Mouse (Mus musculus): ENCODE data around the gene Hist1h1d. TPM values are rescaled to one million over a fixed set of nuclear protein-coding genes. Genes with fewer than 3 reads are reported as not detected.
A peak's percentile ranks its signal among the peaks of the same experiment; 100 is the strongest.

Gene Hist1h1d
- polyA plus RNA-seq, 1 experiment from 2014 or later = 0.51 TPM

DNA sequence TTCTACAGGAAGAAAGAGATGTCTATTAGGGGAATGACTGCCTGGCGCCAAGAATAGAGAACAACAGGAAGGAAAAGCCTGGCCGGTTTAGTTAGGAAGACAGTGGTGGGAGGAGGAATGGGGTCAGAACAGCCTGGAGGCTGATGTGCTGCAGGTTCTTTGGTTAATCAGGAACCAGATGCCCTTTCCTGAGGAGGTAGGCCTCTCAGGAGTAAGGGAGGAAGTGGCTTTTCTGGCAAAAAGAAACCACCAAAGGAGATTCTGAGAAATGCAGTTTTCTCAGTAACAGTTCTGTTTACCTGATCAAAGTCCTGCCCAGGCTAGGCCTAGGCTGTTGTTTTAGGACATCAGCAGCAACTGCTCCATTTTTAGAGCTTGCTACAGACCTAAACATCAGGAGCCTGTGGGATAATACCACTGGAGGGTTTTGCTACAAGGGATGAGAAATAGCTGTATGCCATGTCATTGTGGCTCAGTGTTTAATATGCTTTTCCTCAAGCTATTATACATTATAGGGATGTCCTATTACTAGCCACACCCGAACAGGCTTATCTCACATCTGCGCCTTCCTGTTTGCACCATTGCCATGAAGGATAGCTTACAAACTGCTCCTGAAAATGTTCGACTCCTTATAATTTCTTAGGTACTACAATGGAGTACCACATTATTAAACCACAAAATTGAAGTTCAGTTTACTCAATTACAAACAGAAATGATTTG lies 40.1 kb downstream of the Hist1h1d start:
- no peaks in the 10 kb centered on the region for H3K36me3 ChIP-seq
- 65% methylated on average over 5 of the region's 5 CpGs for WGBS
- H3K4me2 ChIP-seq = no peak overlapping the region
- no peaks in the 10 kb centered on the region for H3K27me3 ChIP-seq
- 0 out of 2 replicates have a peak, but pooled peaks cover 4% of the 10 kb centered on the region for H3K4me1 ChIP-seq
- no peak overlapping the region for H3K4me3 ChIP-seq
- H3K27ac ChIP-seq = no peak overlapping the region
- H3K9me3 ChIP-seq = no peaks in the 10 kb centered on the region
- ATAC-seq (ENCODE audit: insufficient number of reproducible peaks, low FRiP score, low TSS enrichment, low read depth) = no peak
- no peak overlapping the region for H3K9ac ChIP-seq

DNA sequence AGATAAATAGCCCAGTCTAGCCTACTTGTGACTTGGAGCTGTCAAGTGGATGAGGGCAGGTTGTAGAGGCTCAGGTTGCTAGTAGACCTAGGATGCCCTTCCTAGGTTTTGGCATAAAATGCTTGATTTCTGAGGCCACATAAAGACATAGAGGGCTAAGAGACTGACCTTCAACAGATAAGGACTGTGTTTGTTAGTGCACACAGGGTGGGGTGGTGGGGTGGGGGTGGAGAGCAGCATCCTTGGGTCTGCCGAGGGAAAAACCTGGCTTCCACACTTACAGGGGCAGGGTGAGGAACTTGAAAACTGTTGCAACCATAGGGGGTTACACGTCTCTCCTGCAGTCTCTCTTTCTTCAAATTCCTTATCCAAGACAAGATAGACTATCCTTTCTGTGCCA lies 42.1 kb downstream of the Hist1h1d start:
- WGBS = 81% methylated on average over 2 of the region's 2 CpGs
- Histone ChIP-seq H3K9ac (no peak overlapping the region), H3K4me2 (no peak overlapping the region), H3K27me3 (no peaks in the 10 kb centered on the region), H3K27ac (no peak overlapping the region), H3K9me3 (no peaks in the 10 kb centered on the region), H3K4me1 (0 out of 2 replicates have a peak, but pooled peaks cover 4% of the 10 kb centered on the region), H3K4me3 (no peak overlapping the region), H3K36me3 (no peaks in the 10 kb centered on the region)
- no peak for ATAC-seq (ENCODE audit: insufficient number of reproducible peaks, low FRiP score, low TSS enrichment, low read depth)

DNA sequence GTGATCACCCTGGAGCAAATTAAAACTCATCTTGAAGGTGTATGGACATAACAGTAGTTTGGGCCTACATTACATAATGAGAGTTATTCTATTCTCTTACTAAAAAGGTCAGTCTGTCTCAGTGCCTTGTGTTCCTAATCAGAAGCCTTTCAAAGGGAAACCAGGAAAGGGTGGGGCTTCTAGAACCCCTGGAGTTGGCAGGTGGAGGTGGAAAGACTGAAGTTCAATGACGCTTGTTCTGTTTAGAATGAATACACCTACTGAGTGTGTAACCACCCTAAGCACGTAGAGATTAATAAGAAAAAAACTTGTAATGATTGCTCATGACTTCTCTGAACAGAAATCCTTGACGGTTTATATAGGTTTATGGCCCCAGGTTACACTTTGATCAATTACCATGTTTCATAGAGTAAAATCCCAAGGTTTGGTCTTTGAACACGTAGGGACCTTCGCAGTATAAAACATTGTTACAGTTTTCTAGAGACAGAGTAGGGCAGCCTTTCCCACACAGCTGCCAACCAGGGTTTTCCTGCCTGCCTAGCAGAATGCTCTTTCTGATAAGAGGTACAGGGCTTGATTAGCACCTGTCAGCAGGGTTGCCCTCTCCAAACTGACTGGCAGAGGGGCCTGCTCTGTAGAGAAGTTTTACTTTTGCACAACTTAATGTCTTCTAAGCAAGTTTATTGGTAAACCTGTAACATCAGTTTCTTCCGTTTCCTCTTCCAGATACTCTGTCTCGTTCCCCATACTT lies 42.7 kb downstream of the Hist1h1d start:
- 0 out of 2 replicates have a peak, but pooled peaks cover 4% of the 10 kb centered on the region for H3K4me1 ChIP-seq
- H3K4me3 ChIP-seq = no peak overlapping the region
- 63% methylated on average over 7 of the region's 7 CpGs for WGBS

DNA sequence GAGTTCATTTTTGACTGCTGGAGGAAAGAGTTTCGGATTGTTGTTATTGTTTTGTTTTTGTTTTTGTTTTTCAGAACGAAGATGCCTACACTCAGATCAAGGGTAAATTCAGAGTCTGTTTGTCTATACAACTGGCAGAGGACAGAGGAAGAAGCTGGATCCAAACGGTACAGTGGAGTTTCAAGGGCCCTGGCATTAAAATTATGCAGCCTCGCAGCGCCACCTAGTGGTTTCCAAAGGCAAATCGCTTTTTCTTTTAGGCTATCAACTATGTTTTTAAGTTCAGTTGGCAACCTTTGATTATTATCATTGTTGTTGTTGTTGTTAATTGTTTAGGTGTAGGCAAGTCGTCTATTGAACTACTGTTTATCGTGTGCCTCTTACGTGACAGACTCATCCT lies 44.9 kb downstream of the Hist1h1d start:
- ATAC-seq (ENCODE audit: insufficient number of reproducible peaks, low FRiP score, low TSS enrichment, low read depth) = no peak
- 7% methylated on average over 9 of the region's 9 CpGs for WGBS
- 0 out of 2 replicates have a peak, but pooled peaks cover 3% of the 10 kb centered on the region for H3K4me1 ChIP-seq
- no peaks in the 10 kb centered on the region for H3K36me3 ChIP-seq
- H3K9me3 ChIP-seq = no peaks in the 10 kb centered on the region
- H3K9ac ChIP-seq = no peak overlapping the region
- no peaks in the 10 kb centered on the region for H3K27me3 ChIP-seq
- no peak overlapping the region for H3K4me3 ChIP-seq
- H3K27ac ChIP-seq = no peak overlapping the region
- no peak overlapping the region for H3K4me2 ChIP-seq

More for the DNA sequence above, 42.7 kb downstream of the Hist1h1d start:
- no peak for ATAC-seq (ENCODE audit: insufficient number of reproducible peaks, low FRiP score, low TSS enrichment, low read depth)
- Histone ChIP-seq H3K4me2 (no peak overlapping the region), H3K27me3 (no peaks in the 10 kb centered on the region), H3K27ac (no peak overlapping the region), H3K9me3 (no peaks in the 10 kb centered on the region), H3K9ac (no peak overlapping the region), H3K36me3 (no peaks in the 10 kb centered on the region)

DNA sequence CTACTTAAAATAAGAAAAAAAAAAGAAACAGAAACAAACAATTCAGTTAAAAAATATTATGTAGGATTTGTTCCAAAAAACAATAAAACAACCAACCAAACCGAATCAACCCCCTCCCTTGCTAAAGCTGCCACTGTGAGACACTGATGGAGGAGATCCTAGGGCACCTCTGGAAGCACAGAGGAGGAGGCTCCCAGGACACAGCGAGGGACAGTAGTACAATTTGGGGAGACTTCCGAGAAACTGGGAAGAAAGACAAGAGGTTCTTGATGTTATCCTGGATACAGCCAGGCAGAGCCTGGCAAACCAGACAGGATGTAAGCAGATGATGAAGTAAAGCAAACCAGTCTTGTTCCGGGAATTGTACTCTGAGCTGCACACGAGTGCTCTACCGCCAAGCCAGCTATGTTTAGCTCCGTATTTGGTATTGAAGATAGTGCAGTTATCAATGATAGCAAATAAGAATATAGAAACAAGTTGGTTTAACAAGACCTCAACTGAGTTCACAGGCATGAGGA lies 50.2 kb downstream of the Hist1h1d start:
- no peaks in the 10 kb centered on the region for H3K4me1 ChIP-seq
- H3K9me3 ChIP-seq = no peaks in the 10 kb centered on the region
- ATAC-seq (ENCODE audit: insufficient number of reproducible peaks, low FRiP score, low TSS enrichment, low read depth) = no peak
- no peak overlapping the region for H3K4me3 ChIP-seq
- no peak overlapping the region for H3K9ac ChIP-seq
- no peak overlapping the region for H3K27ac ChIP-seq
- H3K4me2 ChIP-seq = no peak overlapping the region
- 80% methylated on average over 7 of the region's 7 CpGs for WGBS
- no peaks in the 10 kb centered on the region for H3K27me3 ChIP-seq
- no peaks in the 10 kb centered on the region for H3K36me3 ChIP-seq

DNA sequence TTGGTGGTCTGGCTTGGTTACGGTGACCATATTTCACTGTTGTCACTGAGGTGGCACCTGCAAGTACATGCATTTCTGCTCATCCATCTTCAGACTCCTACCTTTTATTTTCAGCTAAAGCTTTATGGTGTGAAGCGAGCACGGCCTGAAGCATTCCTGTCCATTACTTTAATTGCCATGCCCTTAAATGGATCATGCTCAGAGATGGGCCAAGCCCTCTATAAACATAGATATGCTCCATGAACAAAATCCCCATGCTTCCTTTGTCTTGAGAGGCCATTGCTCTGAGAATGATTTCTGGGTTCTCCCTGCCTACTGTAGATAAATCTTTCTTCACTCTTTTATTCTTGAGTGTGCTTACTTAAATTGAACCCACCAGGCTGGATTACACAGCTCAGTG lies 51.4 kb downstream of the Hist1h1d start:
- Histone ChIP-seq H3K4me2 (no peak overlapping the region), H3K27ac (no peak overlapping the region), H3K36me3 (no peaks in the 10 kb centered on the region), H3K9ac (no peak overlapping the region), H3K4me1 (no peaks in the 10 kb centered on the region), H3K9me3 (no peaks in the 10 kb centered on the region), H3K4me3 (no peak overlapping the region), H3K27me3 (no peaks in the 10 kb centered on the region)
- no peak for ATAC-seq (ENCODE audit: insufficient number of reproducible peaks, low FRiP score, low TSS enrichment, low read depth)
- 75% methylated on average over 3 of the region's 3 CpGs for WGBS

DNA sequence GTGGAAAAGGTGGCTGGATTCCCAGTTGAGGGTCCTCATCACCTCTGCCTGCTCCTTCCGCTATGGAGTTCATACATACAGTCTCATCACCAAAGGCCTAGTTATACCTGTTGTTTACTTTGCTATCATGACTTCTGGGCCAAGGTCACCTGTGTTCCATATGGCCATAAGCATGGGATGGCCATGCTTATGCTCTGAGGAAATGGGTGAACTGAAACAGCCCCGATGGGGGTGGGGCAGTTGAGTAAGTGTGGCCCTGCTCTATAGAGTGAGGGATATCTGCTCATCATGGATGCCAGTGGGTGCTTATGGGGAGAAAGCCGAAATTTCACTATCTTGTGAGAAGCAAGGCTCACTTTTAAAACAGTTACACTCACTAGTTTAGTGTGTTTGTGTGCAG lies 52.0 kb downstream of the Hist1h1d start:
- H3K9ac ChIP-seq = no peak overlapping the region
- no peak for ATAC-seq (ENCODE audit: insufficient number of reproducible peaks, low FRiP score, low TSS enrichment, low read depth)
- WGBS = 85% methylated on average over 3 of the region's 3 CpGs
- H3K4me1 ChIP-seq = no peaks in the 10 kb centered on the region
- H3K36me3 ChIP-seq = no peaks in the 10 kb centered on the region
- no peak overlapping the region for H3K27ac ChIP-seq
- H3K4me2 ChIP-seq = no peak overlapping the region
- H3K27me3 ChIP-seq = no peaks in the 10 kb centered on the region
- H3K4me3 ChIP-seq = no peak overlapping the region
- H3K9me3 ChIP-seq = no peaks in the 10 kb centered on the region

DNA sequence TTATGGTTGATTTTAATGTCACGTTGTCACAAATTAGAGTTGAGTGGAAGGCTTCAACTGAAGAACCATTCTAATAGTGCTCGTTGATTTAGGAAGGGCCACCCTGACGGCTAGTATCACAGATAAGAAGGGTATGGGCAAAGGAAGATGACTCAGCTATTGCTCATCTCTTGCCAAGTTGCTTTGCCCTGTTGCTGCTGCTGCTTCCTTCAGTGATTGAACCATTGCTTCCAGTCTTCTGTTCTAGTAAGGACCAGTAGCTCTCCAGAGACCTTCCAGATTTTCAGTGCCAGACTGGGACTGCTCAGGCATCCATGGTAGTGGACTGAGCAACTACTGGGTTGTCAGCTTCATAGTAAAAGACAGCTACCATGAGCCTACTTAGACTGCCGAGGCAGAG lies 56.1 kb downstream of the Hist1h1d start:
- Histone ChIP-seq H3K4me2 (no peak overlapping the region), H3K27ac (no peak overlapping the region), H3K9ac (no peak overlapping the region), H3K36me3 (no peaks in the 10 kb centered on the region), H3K4me1 (no peaks in the 10 kb centered on the region), H3K27me3 (no peaks in the 10 kb centered on the region), H3K4me3 (no peak overlapping the region), H3K9me3 (no peaks in the 10 kb centered on the region)
- 87% methylated on average over 4 of the region's 4 CpGs for WGBS
- no peak for ATAC-seq (ENCODE audit: insufficient number of reproducible peaks, low FRiP score, low TSS enrichment, low read depth)

DNA sequence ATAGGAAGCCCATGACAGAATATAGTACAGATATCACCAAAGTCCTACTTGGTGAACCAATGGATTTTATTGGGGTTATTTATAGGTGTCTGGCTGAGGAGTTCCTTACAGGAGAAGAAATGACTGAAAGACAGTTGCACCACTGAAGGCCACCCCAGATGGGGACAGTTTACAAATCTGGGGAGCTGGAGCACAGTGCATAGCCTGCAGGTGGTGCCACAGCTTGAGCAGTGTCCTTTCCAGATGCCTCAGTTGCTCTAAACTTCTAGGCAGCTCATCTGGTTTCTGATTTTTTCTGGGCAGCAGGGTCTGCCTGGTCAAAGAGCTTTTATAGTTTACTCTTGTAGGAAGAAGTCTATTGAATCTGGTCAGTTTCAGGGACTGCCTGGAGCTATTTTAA lies 56.8 kb downstream of the Hist1h1d start:
- Histone ChIP-seq H3K9me3 (no peaks in the 10 kb centered on the region), H3K9ac (no peak overlapping the region), H3K27me3 (no peaks in the 10 kb centered on the region), H3K36me3 (no peaks in the 10 kb centered on the region), H3K4me3 (no peak overlapping the region), H3K4me2 (no peak overlapping the region), H3K4me1 (no peaks in the 10 kb centered on the region), H3K27ac (no peak overlapping the region)
- ATAC-seq (ENCODE audit: insufficient number of reproducible peaks, low FRiP score, low TSS enrichment, low read depth) = no peak

Small RNA genes lying within 50 kb of the gene (microRNA-seq; reads per million reads assigned to microRNA genes)
- gene Gm44297 (0.61 reads per million), gene Gm44359 (not detected), gene Gm44394 (not detected), gene n-TStga1 (2.5 reads per million, percentile 5 among the genes with 10 or more reads in this experiment)

Other genes with a start within 250 kb of the Hist1h1d start
- 42.4 and 44.2 TPM in 2 replicates for gene Zfp322a, start 184.1 kb upstream of the Hist1h1d start, polyA plus RNA-seq (2015; fragmentation: Nextera tagmentation; extraction: Ambion mirVana)
- gene Abt1, start 129.4 kb upstream of the Hist1h1d start, polyA plus RNA-seq (2015; fragmentation: Nextera tagmentation; extraction: Ambion mirVana) = 11.9 and 13.9 TPM in 2 replicates
- gene Btn1a1, start 87.4 kb upstream of the Hist1h1d start, polyA plus RNA-seq (2015; fragmentation: Nextera tagmentation; extraction: Ambion mirVana) = 0.18 and 0.22 TPM in 2 replicates
- gene Btn2a2, start 64.4 kb upstream of the Hist1h1d start, polyA plus RNA-seq (2015; fragmentation: Nextera tagmentation; extraction: Ambion mirVana) = 0.61 and 0.67 TPM in 2 replicates
- 4.8 and 6.3 TPM in 2 replicates for gene Hist1h4h, start 22.2 kb upstream of the Hist1h1d start, polyA plus RNA-seq (2015; fragmentation: Nextera tagmentation; extraction: Ambion mirVana)
- 4.1 and 7.5 TPM in 2 replicates for gene Hist1h2af, start 19.4 kb upstream of the Hist1h1d start, polyA plus RNA-seq (2015; fragmentation: Nextera tagmentation; extraction: Ambion mirVana)
- 3.4 and 5.4 TPM in 2 replicates for gene Hist1h3g, start 17.8 kb upstream of the Hist1h1d start, polyA plus RNA-seq (2015; fragmentation: Nextera tagmentation; extraction: Ambion mirVana)
- 0.77 and 0.83 TPM in 2 replicates for gene Hist1h2bh, start 9.9 kb upstream of the Hist1h1d start, polyA plus RNA-seq (2015; fragmentation: Nextera tagmentation; extraction: Ambion mirVana)
- 1.1 TPM in 1 of 2 replicates, not detected in the other for gene Hist1h3f, start 9.2 kb upstream of the Hist1h1d start, polyA plus RNA-seq (2015; fragmentation: Nextera tagmentation; extraction: Ambion mirVana)
- 0.65 and 0.95 TPM in 2 replicates for gene Hist1h4f, start 1.6 kb upstream of the Hist1h1d start, polyA plus RNA-seq (2015; fragmentation: Nextera tagmentation; extraction: Ambion mirVana)
- 2.1 and 4.8 TPM in 2 replicates for gene Hist1h3e, start 9.1 kb downstream of the Hist1h1d start, polyA plus RNA-seq (2015; fragmentation: Nextera tagmentation; extraction: Ambion mirVana)
- gene Hist1h2ae, start 18.0 kb downstream of the Hist1h1d start, polyA plus RNA-seq (2015; fragmentation: Nextera tagmentation; extraction: Ambion mirVana) = 68.7 and 88.5 TPM in 2 replicates
- 5.5 and 6.0 TPM in 2 replicates for gene Hist1h2bg, start 18.1 kb downstream of the Hist1h1d start, polyA plus RNA-seq (2015; fragmentation: Nextera tagmentation; extraction: Ambion mirVana)
- gene Hist1h2bf, start 20.9 kb downstream of the Hist1h1d start, polyA plus RNA-seq (2015; fragmentation: Nextera tagmentation; extraction: Ambion mirVana) = 2.9 and 5.8 TPM in 2 replicates
- gene Hist1h2ad, start 21.1 kb downstream of the Hist1h1d start, polyA plus RNA-seq (2015; fragmentation: Nextera tagmentation; extraction: Ambion mirVana) = 0.89 and 2.3 TPM in 2 replicates
- 5.8 and 6.5 TPM in 2 replicates for gene Hist1h3d, start 22.5 kb downstream of the Hist1h1d start, polyA plus RNA-seq (2015; fragmentation: Nextera tagmentation; extraction: Ambion mirVana)
- 75.2 and 108 TPM in 2 replicates for gene Hist1h4d, start 28.3 kb downstream of the Hist1h1d start, polyA plus RNA-seq (2015; fragmentation: Nextera tagmentation; extraction: Ambion mirVana)
- gene Hist1h2be, start 67.9 kb downstream of the Hist1h1d start, polyA plus RNA-seq (2015; fragmentation: Nextera tagmentation; extraction: Ambion mirVana) = 1.9 and 2.1 TPM in 2 replicates
- gene Hist1h1e, start 69.3 kb downstream of the Hist1h1d start, polyA plus RNA-seq (2015; fragmentation: Nextera tagmentation; extraction: Ambion mirVana) = 17.2 and 18.2 TPM in 2 replicates
- gene Hist1h2ac, start 130.7 kb downstream of the Hist1h1d start, polyA plus RNA-seq (2015; fragmentation: Nextera tagmentation; extraction: Ambion mirVana) = 0.76 and 0.78 TPM in 2 replicates
- gene Hist1h2bc, start 130.9 kb downstream of the Hist1h1d start, polyA plus RNA-seq (2015; fragmentation: Nextera tagmentation; extraction: Ambion mirVana) = 47.2 and 57.0 TPM in 2 replicates
- 0.20 TPM in 1 of 2 replicates, not detected in the other for gene Hist1h1t, start 142.6 kb downstream of the Hist1h1d start, polyA plus RNA-seq (2015; fragmentation: Nextera tagmentation; extraction: Ambion mirVana)
- 3.2 and 4.0 TPM in 2 replicates for gene Hist1h4c, start 145.2 kb downstream of the Hist1h1d start, polyA plus RNA-seq (2015; fragmentation: Nextera tagmentation; extraction: Ambion mirVana)
- 7.3 and 10.3 TPM in 2 replicates for gene Hfe, start 157.6 kb downstream of the Hist1h1d start, polyA plus RNA-seq (2015; fragmentation: Nextera tagmentation; extraction: Ambion mirVana)
- gene Hist1h1c, start 185.5 kb downstream of the Hist1h1d start, polyA plus RNA-seq (2015; fragmentation: Nextera tagmentation; extraction: Ambion mirVana) = 28.0 and 31.1 TPM in 2 replicates
- 5.8 and 6.6 TPM in 2 replicates for gene Hist1h3c, start 192.3 kb downstream of the Hist1h1d start, polyA plus RNA-seq (2015; fragmentation: Nextera tagmentation; extraction: Ambion mirVana)
- gene Hist1h2bb, start 193.5 kb downstream of the Hist1h1d start, polyA plus RNA-seq (2015; fragmentation: Nextera tagmentation; extraction: Ambion mirVana) = 2.0 and 2.1 TPM in 2 replicates
- 23.3 and 37.2 TPM in 2 replicates for gene Hist1h2ab, start 197.9 kb downstream of the Hist1h1d start, polyA plus RNA-seq (2015; fragmentation: Nextera tagmentation; extraction: Ambion mirVana)
- gene Hist1h3b, start 199.0 kb downstream of the Hist1h1d start, polyA plus RNA-seq (2015; fragmentation: Nextera tagmentation; extraction: Ambion mirVana) = 4.0 and 12.0 TPM in 2 replicates
- gene Hist1h4b, start 203.8 kb downstream of the Hist1h1d start, polyA plus RNA-seq (2015; fragmentation: Nextera tagmentation; extraction: Ambion mirVana) = 4.1 and 4.5 TPM in 2 replicates
- 0.33 and 0.60 TPM in 2 replicates for gene Hist1h4a, start 208.0 kb downstream of the Hist1h1d start, polyA plus RNA-seq (2015; fragmentation: Nextera tagmentation; extraction: Ambion mirVana)
- gene Hist1h3a, start 209.1 kb downstream of the Hist1h1d start, polyA plus RNA-seq (2015; fragmentation: Nextera tagmentation; extraction: Ambion mirVana) = 3.1 and 7.2 TPM in 2 replicates
- gene Hist1h1a, start 210.4 kb downstream of the Hist1h1d start, polyA plus RNA-seq (2015; fragmentation: Nextera tagmentation; extraction: Ambion mirVana) = 0.74 and 2.1 TPM in 2 replicates
- gene Trim38, start 216.7 kb downstream of the Hist1h1d start, polyA plus RNA-seq (2015; fragmentation: Nextera tagmentation; extraction: Ambion mirVana) = not detected in 2 replicates

All from limb, embryonic 15.5 days (tissue).